Mouse (Mus musculus): ENCODE data around the gene Nacc1.

The Nacc1 gene

GRCm38 (mm10) chr8:84687705-84688100, at the start of gene Nacc1:
Gene Nacc1 (minus strand): TSS chr8:84687862.
- peak; percentile 95 for DNase-seq (ENCODE audit: low read depth)

GRCm38 (mm10) chr8:84736521-84736920, 48.9 kb upstream of the Nacc1 start:
- peak; percentile 55 for DNase-seq (ENCODE audit: low read depth)

- no peak for DNase-seq (ENCODE audit: low read depth)
Measured at GRCm38 (mm10) chr8:84735597-84735996, 47.9 kb upstream of the Nacc1 start.

GRCm38 (mm10) chr8:84734680-84735079, 47.0 kb upstream of the Nacc1 start:
- DNase-seq (ENCODE audit: low read depth), result no peak

GRCm38 (mm10) chr8:84733959-84734358, 46.3 kb upstream of the Nacc1 start:
- no peak for DNase-seq (ENCODE audit: low read depth)

- no peak for DNase-seq (ENCODE audit: low read depth)
Measured at GRCm38 (mm10) chr8:84732996-84733395, 45.3 kb upstream of the Nacc1 start.

- DNase-seq (ENCODE audit: low read depth), result peak; percentile 69
Measured at GRCm38 (mm10) chr8:84732545-84732944, 44.9 kb upstream of the Nacc1 start.

GRCm38 (mm10) chr8:84731371-84732177, 43.9 kb upstream of the Nacc1 start:
- peak; percentile 46 for DNase-seq (ENCODE audit: low read depth)

- no peak for DNase-seq (ENCODE audit: low read depth)
Measured at GRCm38 (mm10) chr8:84730541-84731370, 43.1 kb upstream of the Nacc1 start.

GRCm38 (mm10) chr8:84729921-84730362, 42.3 kb upstream of the Nacc1 start:
- no peak for DNase-seq (ENCODE audit: low read depth)

- no peak for DNase-seq (ENCODE audit: low read depth)
Measured at GRCm38 (mm10) chr8:84728474-84728873, 40.8 kb upstream of the Nacc1 start.

- DNase-seq (ENCODE audit: low read depth), result peak; percentile 76
Measured at GRCm38 (mm10) chr8:84725941-84726259, 38.2 kb upstream of the Nacc1 start.

- no peak for DNase-seq (ENCODE audit: low read depth)
Measured at GRCm38 (mm10) chr8:84725246-84725940, 37.7 kb upstream of the Nacc1 start.

GRCm38 (mm10) chr8:84724683-84725082, 37.0 kb upstream of the Nacc1 start:
- DNase-seq (ENCODE audit: low read depth), result no peak

- DNase-seq (ENCODE audit: low read depth), result no peak
Measured at GRCm38 (mm10) chr8:84723571-84723900, 35.9 kb upstream of the Nacc1 start.

- DNase-seq (ENCODE audit: low read depth), result peak; percentile 96
Measured at GRCm38 (mm10) chr8:84722850-84723570, 35.3 kb upstream of the Nacc1 start, which contains the start of gene G430095P16Rik. Gene G430095P16Rik (plus strand): TSS chr8:84723007.

- no peak for DNase-seq (ENCODE audit: low read depth)
Measured at GRCm38 (mm10) chr8:84722530-84722849, 34.8 kb upstream of the Nacc1 start.

- DNase-seq (ENCODE audit: low read depth), result no peak
Measured at GRCm38 (mm10) chr8:84718959-84719690, 31.5 kb upstream of the Nacc1 start.

- DNase-seq (ENCODE audit: low read depth), result no peak
Measured at GRCm38 (mm10) chr8:84718476-84718875, 30.8 kb upstream of the Nacc1 start.

- no peak for DNase-seq (ENCODE audit: low read depth)
Measured at GRCm38 (mm10) chr8:84716790-84717189, 29.1 kb upstream of the Nacc1 start.

GRCm38 (mm10) chr8:84715893-84716468, 28.3 kb upstream of the Nacc1 start:
- no peak for DNase-seq (ENCODE audit: low read depth)
